Mouse (Mus musculus) hindlimb bud, embryonic 11.5 days (tissue): ENCODE results near the gene Dner.

Source experiments
- DNase-seq: peaks from one replicate; pipeline ENCODE4 v3.0.0-alpha.2; 2012; ENCODE audit warnings: low read depth, low spot score; ENCODE audit errors: extremely low spot score

Dner gene

GRCm38 (mm10) chr1:84449566-84450278 is 246.3 kb downstream of the Dner start:
- no peak for DNase-seq

DNA sequence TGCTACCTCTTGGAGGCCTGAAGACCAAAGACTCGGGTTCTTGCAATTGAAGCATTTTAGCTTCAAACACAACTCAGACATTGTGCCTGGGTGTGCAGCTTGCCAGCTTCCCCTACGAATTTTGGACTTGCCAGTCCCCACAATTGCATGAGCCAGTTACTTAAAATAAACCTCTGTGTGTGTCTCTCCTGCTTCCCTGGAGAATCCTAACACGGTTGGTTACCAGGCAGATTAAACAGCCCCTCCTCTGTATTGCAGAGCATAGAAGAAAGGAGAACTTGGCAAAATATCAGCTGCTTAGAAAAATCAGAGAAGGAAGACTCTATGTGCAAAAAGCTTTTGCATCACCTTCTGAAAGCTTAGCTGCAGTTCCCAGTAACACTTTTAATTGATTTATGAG is 252.4 kb downstream of the Dner start:
- DNase-seq = no peak

DNA sequence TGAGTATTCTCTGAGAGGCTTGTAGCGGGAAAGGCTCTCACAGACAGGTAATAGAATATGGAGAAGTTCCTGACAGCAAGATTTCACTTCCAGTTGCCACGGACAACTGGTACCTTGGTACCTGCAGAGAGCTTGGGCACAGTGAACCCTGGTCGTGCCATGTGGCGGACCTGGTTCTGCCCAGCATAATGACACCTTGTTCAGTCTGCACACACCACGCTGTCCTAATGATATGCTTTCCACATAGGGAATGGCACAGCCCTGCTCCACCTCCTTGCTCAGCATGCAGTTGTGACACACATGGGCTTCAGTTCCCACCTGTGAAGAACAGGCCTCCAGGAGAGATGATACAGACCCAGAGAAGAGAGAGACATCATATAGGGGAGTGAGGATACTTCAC is 253.0 kb downstream of the Dner start:
- DNase-seq = no peak

DNA sequence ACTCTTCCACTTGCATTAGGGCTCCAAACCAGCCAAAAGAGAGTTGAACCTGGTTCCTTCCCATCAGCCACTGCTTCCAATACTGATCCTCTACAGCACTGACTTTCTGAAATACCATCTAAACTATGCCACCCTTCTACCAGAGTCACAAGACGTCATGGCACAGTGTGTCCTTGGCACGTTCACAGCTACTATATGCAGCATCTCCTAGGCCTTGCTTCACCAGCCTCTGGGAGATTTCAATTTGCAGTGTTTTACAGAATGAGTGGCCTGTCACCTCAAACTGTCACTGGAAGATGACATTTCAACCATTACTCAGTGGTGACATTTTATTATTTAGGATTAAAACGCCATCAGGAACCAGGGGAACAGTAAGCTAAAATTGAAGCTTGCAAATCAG is 254.6 kb downstream of the Dner start:
- no peak for DNase-seq

DNA sequence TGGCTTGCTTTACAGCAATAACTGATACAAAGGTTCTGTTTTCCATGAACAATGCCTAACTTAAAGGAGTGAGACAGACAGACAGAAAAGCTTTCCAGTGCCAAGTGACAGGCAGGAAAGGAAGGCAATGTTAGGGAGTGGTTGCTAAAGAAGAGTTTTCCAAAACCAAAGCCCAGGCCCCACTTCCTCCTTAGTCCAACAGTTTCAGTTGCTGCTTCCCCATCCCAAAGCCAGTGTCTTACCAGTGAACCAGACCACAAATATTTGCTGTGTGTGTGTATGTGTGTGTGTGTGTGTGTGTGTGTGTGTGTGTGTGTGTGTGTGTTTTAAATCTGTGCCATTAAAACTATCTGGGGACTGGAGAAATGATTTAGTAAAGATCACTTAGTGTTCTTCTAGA is 258.5 kb downstream of the Dner start:
- no peak for DNase-seq

GRCm38 (mm10) chr1:84436281-84436680 is 259.7 kb downstream of the Dner start:
- no peak for DNase-seq

DNA sequence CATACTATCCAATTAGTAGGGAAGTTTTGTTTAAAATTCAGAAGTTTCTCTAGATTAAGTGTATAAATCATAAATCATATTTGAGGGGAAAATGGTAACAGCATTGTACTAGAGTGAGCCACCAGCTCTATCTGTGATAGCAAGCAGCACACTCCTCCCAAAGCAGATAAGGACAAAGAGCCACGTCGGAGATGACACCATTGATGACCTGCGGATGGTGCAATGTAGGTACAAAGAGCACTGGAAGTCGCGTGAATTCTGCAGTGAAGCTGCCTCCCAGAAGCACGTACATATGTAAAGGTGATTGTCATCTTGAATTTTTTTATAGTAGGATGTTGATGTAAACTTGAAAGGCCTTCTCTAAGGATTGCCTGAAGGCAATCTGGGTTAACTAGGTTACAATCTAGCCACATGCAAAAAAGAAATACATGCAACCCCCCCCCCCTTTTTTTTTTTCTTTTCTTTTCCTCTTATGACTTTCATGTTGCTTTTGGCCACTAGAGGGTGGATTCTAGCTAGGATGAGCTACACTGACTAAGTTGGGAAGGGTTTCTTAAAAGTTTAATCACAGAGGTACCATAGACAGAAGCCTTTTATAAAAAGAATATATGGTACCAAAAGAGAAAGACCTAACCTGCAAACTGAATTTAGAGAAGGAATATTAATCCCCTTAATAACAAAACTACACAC is 262.6 kb downstream of the Dner start:
- no peak for DNase-seq

DNA sequence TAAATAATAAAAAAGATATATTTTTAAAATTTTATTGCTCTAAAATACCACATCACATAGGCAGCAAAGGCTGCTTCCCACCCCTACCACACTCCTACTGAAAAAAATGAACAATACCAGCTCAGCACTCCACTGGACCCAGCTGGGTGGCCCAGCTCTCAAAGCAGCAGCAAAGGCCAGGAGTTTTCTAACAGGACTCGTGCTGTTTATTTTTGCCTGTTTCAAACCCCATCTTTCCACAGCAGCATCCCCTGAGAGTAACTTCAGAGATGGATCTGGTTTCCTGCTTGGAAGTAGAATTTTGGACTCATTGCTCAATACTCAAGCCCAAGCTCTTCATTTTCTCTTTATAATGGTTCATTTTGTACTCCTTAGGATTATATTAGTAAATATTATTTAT is 263.7 kb downstream of the Dner start:
- DNase-seq = no peak

GRCm38 (mm10) chr1:84428331-84428730 is 267.7 kb downstream of the Dner start:
- no peak for DNase-seq

- no peak for DNase-seq
These were observed 268.3 kb downstream of the Dner start for GRCm38 (mm10) chr1:84427757-84428156.

- no peak for DNase-seq
These were observed 269.3 kb downstream of the Dner start for GRCm38 (mm10) chr1:84426679-84427078.

DNA sequence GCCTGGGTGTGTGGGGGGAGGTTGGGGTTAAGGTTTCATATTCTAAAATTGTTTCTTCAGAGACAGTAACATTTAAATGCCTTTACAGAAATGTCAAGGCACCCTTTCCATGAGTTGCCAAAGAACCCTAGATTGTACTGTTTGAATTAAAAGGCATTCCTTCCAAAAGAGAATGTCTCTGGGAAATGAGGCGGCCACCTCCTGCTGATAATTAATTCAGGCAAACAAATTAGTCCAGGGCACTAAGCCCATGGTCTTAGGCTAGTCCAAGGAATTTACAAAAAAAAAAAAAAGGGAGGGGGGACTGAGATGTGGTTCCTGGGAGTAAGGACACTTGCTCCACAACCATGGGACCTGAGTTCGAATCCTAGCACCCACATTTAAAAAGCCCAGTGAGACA is 273.1 kb downstream of the Dner start:
- no peak for DNase-seq

GRCm38 (mm10) chr1:84421845-84422244 is 274.2 kb downstream of the Dner start:
- no peak for DNase-seq

DNA sequence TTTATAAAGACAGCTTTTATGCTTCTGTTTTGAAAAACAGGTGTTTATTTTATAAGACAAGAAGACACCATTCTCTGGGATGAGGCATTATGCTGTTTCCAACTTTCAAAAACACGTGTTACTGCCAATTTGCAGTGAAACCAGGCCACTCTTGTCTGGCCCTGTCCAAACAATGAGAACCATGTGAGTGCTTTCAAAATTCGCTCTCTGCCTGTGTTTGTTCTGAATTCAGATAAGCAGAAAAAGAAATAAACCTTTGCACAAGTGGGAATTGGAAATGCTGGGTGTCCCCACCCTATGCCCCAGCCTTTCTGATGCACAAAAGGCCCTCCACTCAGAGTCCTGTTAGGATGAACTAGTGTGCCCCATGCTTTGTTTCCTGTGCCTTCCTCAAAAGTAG is 276.6 kb downstream of the Dner start:
- no peak for DNase-seq

GRCm38 (mm10) chr1:84418511-84418910 is 277.5 kb downstream of the Dner start:
- no peak for DNase-seq

DNA sequence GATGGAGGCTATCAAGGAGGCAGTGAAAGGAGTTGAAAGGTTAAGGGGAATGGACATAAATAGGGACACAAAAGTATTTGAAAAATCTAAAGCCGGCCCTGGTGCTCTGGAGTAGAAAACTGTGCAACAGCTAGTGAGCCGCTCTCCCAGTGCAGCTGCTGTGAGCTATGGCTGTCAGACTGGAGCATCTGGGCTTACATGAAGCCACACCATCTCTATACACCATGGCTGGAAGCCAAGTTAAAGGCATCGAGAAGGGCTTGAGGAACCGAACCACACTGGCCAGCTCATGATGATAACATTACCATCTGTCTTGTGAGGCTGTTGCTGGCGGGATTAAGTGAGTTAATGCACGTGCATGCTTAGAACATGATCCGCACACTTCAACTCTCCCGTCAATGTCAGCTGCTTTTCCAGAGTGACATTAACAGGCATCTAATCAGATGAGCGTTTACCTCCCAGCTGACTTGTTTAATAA is 278.2 kb downstream of the Dner start:
- DNase-seq = no peak

DNA sequence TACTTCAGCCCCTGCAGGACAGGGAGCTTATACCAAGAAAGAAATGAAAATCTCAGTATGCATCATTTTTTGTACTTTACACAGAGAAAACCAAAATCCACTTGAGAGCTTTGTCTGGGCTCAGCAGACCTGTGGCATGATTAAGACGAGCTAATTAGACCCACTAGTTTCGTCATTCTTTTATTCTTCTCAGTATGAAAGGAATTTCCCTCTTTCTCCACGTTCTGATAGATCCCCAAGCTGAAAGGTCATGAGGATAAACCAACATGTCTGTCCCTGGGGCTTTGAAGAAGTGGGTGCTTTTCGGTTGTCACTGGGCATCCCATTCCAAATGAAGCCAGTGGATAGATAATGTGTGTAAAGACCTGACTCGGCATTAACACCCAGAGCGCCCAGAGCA is 278.7 kb downstream of the Dner start:
- no peak for DNase-seq

GRCm38 (mm10) chr1:84414464-84414863 is 281.6 kb downstream of the Dner start:
- no peak for DNase-seq

DNA sequence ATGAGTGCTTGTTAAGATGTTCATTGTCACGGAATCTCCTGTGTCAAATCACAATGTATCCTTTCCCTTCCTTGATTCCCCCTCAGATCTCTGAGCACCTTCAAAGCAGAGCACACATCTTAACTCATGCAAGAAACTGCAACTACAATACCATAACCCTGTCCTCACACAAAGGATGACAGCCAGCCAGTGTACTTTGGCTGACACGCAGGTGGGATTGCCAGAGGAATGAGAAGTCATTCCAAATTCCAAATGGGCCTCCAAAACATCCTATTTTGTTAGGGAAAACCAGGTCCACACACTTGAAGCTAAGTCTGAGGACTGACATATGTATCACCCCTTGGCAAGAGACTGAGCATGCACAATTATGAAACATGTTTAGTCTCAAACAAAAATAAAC is 286.5 kb downstream of the Dner start:
- DNase-seq = no peak

- DNase-seq = no peak
These were observed 287.1 kb downstream of the Dner start for GRCm38 (mm10) chr1:84408873-84409272.

- DNase-seq = no peak
These were observed 289.1 kb downstream of the Dner start for GRCm38 (mm10) chr1:84406891-84407290.

DNA sequence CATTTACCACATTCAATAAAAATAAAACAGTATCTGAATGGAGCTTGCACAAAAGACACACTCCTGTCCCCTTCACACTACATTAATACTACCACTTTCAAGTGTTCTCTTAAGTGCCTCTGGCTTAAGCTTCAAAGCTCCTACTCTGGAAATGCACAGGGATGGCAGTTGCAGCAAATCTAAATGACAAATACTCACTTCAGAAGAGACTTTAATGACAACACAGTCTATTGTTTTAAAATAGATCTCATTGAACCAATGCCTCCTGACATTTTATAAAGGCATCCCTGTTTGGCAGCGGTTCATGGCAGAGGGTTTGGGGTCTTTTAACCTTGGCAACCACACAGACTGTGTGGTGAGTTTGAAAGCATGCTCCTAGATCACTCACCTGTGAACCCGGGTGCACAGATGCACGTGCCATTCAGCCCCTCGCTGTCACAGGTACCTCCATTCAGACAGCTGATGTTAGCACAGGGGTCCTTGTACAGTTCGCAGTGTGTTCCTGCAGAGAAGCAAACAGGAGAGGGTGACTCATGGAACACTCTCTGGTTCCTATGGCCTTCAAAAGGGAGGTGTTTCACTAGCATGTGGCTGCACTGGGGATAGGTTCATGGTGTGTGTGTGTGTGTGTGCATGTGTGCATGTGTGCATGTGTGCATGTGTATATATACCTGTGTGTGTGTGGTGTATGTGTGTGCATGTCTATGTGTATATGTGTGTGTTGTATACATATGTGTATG is 290.3 kb downstream of the Dner start:
- no peak for DNase-seq
